Mouse (Mus musculus) brain, embryonic 14.5 days (tissue): ENCODE data around the gene Phf11b.
"Not testable (repeated sequence)": the region's sequence is repeated elsewhere in the genome, so short reads cannot be mapped to it uniquely, and the experiment has no call there.

Source experiments
- CTCF ChIP-seq: fragments of 200-500 bp; IDR thresholded peaks from 2 replicates; pipeline ENCODE4 v1.5.1; 2012; ENCODE audit warnings: inconsistent platforms, mild to moderate bottlenecking, moderate library complexity, borderline replicate concordance; ENCODE audit not compliant: insufficient read depth, insufficient read length; ENCODE audit errors: extremely low read depth
- POLR2A ChIP-seq: fragments of 200-500 bp; IDR thresholded peaks from 2 replicates; pipeline ENCODE4 v1.6.1; 2012; ENCODE audit warnings: mild to moderate bottlenecking, inconsistent platforms, borderline replicate concordance; ENCODE audit not compliant: poor library complexity, insufficient read depth, insufficient read length, severe bottlenecking; ENCODE audit errors: extremely low read depth

DNA sequence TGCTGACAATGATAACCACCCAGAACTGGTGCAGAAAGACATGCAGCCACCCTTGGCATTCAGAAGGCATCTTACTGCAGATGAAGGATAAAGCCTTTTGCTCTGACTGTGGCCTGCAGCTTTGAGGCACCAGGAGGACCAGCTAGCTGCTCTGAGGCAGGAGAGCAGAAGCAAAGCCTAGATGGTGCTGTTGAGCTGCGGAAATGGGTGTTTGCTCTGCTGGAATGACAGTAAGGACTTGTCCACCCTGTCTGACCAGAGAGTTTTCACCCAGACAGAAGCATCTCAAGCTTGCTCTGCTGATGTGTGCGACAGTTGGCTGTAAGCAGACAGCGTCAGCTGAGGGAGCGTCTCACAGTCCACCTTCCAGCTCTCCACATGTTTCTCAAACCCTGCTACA lies 49.0 kb upstream of the Phf11b start:
- not testable (repeated sequence) for TF ChIP-seq POLR2A, CTCF
